In genomic region chr9:96977287-96978145, GRCm38 (mm10) we compare ENCODE assay signal across 9 mouse cellular contexts. TPM values are rescaled to one million over a fixed set of nuclear protein-coding genes. Genes with fewer than 3 reads are reported as not detected.
DNase-seq lines count a peak whose midpoint lies in the region; ATAC-seq lines count a peak whose summit lies in the region.
"Had no signal": no experiment of that assay in that cellular context is flagged by ENCODE, and none has a peak within 500 bp of the region (broad histone marks: within the 10 kb centered on the region; RNA-seq: fewer than 3 reads in every experiment).

No protein-coding gene starts in this region.

- 0 out of 2 replicates have a peak, but pooled peaks have one; percentile 35 for ATAC-seq in heart, embryonic 11.5 days (replicated peaks; ENCODE audit: insufficient number of reproducible peaks, low FRiP score, low TSS enrichment)
- peak; percentile 14; the same call in 1 of the 2 replicates for ATAC-seq in kidney, embryonic 16.5 days (ENCODE audit: low FRiP score, low TSS enrichment)

- no peak overlapping the region for H3K4me2 ChIP-seq in heart, embryonic 11.5 days
- no peak overlapping the region for H3K4me2 ChIP-seq in kidney, embryonic 16.5 days (replicated peaks; ENCODE audit: low read depth, low read length)
- H3K4me2 ChIP-seq: limb, embryonic 12.5 days had no signal

- peak overlapping the region; percentile 70 for H3K27ac ChIP-seq in heart, embryonic 11.5 days (ENCODE audit: low read depth, low read length)
- no peak overlapping the region for H3K27ac ChIP-seq in kidney, embryonic 16.5 days (ENCODE audit: low read length)
- H3K27ac ChIP-seq: limb, embryonic 12.5 days had no signal

- peak; percentile 61 for DNase-seq in ovary, postnatal 36 days (ENCODE audit: low spot score)
- DNase-seq in ovary, postnatal 14 days (ENCODE audit: low spot score), result no peak
- DNase-seq in retina, postnatal 1 day, result no peak
- DNase-seq in B cell, adult 2 months, result no peak
- no peak for DNase-seq in frontal cortex, postnatal 25 days (ENCODE audit: low spot score in 2 of 2)
- DNase-seq: thymus, postnatal 4 days had no signal

- 30% methylated on average over 13 of the region's 13 CpGs for WGBS in heart, embryonic 11.5 days (ENCODE audit: insufficient replicate concordance)
- WGBS in kidney, embryonic 16.5 days, result 37% methylated on average over 13 of the region's 13 CpGs

- H3K4me3 ChIP-seq in heart, embryonic 11.5 days (ENCODE audit: low read depth, low read length), result no peak overlapping the region
- no peak overlapping the region for H3K4me3 ChIP-seq in kidney, embryonic 16.5 days (ENCODE audit: low read length)
- H3K4me3 ChIP-seq: limb, embryonic 12.5 days had no signal

- peaks cover 54% of the 10 kb centered on the region for H3K4me1 ChIP-seq in heart, embryonic 11.5 days (ENCODE audit: control insufficient read depth, insufficient read depth, low read length)
- H3K4me1 ChIP-seq in kidney, embryonic 16.5 days (ENCODE audit: insufficient read depth, low read length), result peaks cover 59% of the 10 kb centered on the region

- H3K9me3 ChIP-seq in heart, embryonic 11.5 days (replicated peaks; ENCODE audit: control insufficient read depth, low read length), result no peaks in the 10 kb centered on the region
- H3K9me3 ChIP-seq in kidney, embryonic 16.5 days (ENCODE audit: low read length), result no peaks in the 10 kb centered on the region
- H3K9me3 ChIP-seq: limb, embryonic 12.5 days had no signal

- no peaks in the 10 kb centered on the region for H3K36me3 ChIP-seq in heart, embryonic 11.5 days (ENCODE audit: control insufficient read depth, insufficient read depth, low read length)
- H3K36me3 ChIP-seq in kidney, embryonic 16.5 days (ENCODE audit: insufficient read depth, low read length), result no peaks in the 10 kb centered on the region

- H3K27me3 ChIP-seq in heart, embryonic 11.5 days (ENCODE audit: control insufficient read depth, insufficient read depth, low read length), result no peaks in the 10 kb centered on the region
- H3K27me3 ChIP-seq in kidney, embryonic 16.5 days (ENCODE audit: insufficient read depth, low read length), result no peaks in the 10 kb centered on the region

- no peak overlapping the region for H3K9ac ChIP-seq in heart, embryonic 11.5 days (ENCODE audit: low read depth, low read length)
- no peak overlapping the region for H3K9ac ChIP-seq in kidney, embryonic 16.5 days (replicated peaks; ENCODE audit: low read length)
- H3K9ac ChIP-seq: limb, embryonic 12.5 days had no signal

RNA-seq across cellular contexts. Expression of gene Spsb4, which starts 41.1 kb away (rescaled TPM):
- 42.0 and 48.3 TPM in 2 replicates for polyA plus RNA-seq in heart, embryonic 11.5 days (2014; fragmentation: Nextera tagmentation; extraction: Ambion mirVana)
- 64.3 and 66.6 TPM in 2 replicates for polyA plus RNA-seq in kidney, embryonic 16.5 days (2015; fragmentation: Nextera tagmentation; extraction: Ambion mirVana)
